Mouse (Mus musculus) adrenal gland, adult 8-10 months (tissue): ENCODE measurements around the gene Retsat. TPM values are rescaled to one million over a fixed set of nuclear protein-coding genes. Genes with fewer than 3 reads are reported as not detected.

Experiments used
- DNase-seq: peaks from one replicate; pipeline ENCODE4 v3.0.0; 2022
- total RNA-seq, 4 experiments: library from RNA; stranded (reverse); gene quantifications; 2 replicates each; pipeline ENCODE4 v1.2.4; 2022

Retsat gene
- total RNA-seq, 4 experiments from 2014 or later, result 269 to 371 (median 318) TPM

GRCm38 (mm10) chr6:72626391-72626790 lies 28.1 kb downstream of the Retsat start:
- no peak for DNase-seq

- DNase-seq, result no peak
These were observed 29.0 kb downstream of the Retsat start for GRCm38 (mm10) chr6:72627276-72627675.

DNA sequence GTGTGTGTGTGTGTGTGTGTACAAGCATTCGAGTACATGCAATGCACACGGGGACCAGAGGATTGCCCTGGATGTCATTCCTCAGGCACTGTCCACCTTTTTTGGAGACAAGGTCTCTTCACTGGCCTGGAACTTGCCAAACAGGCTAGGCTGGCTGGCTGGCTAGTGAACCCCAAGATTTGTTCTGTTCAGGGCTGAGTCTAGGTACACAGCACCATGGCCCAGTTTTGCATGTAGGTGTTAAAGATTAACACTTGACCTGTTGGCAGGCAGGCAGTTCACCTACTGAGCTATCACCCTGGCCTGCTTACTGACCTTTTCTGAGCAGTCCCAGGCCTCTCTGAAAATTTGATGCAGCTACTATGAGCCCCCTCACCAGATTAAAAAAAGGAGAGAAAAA lies 32.1 kb downstream of the Retsat start:
- DNase-seq, result no peak

DNA sequence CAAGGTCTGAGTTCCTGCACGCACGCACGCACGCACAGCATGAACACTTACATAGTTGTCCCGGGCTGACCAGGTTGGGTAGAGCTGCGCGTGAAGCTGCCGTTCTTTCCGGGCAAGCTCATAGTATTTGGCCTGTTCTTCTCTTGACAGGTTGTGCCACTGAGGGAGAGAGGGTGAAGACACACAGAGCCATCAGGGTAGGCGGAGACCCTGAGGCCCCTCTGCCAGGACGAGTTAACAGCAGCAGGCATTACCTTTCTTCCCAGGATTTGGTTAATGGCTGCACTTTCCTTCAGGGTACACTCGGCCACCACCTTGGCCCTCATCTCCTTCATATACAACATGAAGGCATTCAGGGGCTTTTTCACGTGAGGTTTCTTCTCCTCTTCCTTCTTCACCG lies 32.7 kb downstream of the Retsat start:
- DNase-seq, result no peak

GRCm38 (mm10) chr6:72631700-72632099 lies 33.4 kb downstream of the Retsat start:
- no peak for DNase-seq

DNA sequence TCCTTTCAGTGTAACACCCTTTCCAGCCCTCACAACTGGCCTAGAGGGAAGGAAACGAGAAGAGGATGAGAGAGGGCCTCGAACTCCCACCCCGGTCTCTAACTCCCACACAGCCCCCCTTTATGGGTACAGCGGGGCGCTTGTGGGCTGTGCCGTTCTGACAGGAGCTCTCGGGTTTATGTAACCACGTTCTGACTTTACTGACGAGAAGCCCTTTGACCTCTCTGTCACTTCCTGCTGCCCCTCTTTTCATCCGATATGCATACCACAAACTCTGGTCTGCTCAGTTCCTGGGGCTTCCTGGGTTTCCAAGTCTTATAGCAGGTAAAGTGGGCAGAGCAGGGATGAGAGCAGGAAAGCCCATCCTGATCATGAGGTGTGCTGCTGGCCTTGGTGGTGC lies 36.0 kb downstream of the Retsat start:
- DNase-seq, result no peak

GRCm38 (mm10) chr6:72635760-72636431 lies 37.6 kb downstream of the Retsat start:
- peak; percentile 36 for DNase-seq

DNA sequence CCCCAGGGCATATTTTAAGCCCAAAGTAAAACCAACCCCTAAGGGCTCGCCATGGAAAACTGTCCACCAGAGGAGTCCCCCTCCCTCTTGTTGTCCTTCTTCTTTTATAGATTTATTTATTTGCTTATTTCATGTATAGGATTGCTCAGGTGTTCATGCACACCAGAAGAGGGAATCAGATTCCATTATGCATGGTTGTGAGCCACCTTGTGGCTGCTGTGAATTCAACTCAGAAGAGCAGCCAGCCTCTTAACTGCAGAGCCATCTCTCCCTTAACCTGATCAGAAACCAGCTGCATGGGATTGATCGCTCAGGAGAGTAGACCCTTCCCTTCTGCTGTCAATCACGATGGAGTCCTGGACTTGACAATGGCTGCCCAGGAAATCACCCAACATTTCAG lies 38.7 kb downstream of the Retsat start:
- no peak for DNase-seq

- DNase-seq, result no peak
These were observed 43.1 kb downstream of the Retsat start for GRCm38 (mm10) chr6:72641218-72641954.

DNA sequence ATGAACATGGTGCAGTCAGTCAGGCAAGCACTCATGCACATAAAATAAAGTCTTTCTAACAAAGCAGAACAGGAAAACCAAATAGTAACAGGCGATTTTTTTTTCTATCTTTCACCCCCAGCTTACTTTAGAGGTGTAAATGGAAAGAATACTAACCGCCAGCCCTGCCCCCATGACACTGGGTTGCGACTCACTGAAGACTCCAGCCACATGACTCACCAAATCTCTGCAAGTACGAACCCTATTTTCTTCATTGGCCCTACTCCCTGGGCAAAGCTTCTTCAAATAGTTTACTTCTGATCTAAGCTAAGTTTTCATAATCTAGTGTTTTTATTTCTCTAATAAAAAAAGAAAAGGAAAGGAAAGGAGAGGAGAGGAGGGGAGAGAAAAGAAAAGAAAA lies 46.3 kb downstream of the Retsat start:
- no peak for DNase-seq

DNA sequence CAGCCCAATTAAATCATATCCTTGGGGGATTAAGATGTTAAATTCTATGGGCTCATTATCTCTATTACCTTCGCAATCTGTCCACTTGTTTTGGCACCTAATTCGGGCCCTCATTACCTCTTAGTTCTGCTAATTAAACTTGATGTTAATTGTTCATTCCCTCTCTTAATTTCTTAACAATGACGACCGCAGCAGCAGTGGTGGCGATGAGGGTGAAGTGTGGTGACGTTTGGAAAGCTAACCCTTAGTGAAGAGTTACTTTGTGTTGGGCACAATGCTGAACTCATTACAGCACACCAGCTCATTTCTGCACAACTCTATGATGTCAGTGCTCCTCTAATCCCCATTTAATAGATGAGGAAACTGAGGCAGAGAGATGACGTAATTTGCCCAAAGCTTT lies 47.1 kb downstream of the Retsat start:
- no peak for DNase-seq

DNA sequence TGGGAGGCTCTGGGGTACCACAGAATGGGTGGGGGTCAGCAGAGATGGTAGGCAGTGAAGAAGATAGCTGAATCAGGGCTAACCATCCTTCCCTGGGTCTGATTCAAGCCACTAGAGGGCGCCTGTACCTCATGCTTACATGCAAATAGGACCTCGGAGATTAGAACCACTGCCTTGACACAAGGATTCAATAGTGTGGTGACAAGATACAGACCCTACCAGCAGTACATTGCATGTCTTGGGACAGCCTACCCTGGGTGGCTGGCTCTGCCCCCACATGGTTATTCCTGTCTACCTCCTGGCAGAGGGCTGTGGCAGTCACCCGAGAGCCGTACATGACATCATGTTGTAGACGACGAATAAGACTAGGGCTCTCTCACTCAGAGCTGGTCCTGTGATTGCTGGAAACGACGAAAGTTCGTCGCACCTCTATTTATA lies 49.1 kb downstream of the Retsat start:
- peak; percentile 40 for DNase-seq

DNA sequence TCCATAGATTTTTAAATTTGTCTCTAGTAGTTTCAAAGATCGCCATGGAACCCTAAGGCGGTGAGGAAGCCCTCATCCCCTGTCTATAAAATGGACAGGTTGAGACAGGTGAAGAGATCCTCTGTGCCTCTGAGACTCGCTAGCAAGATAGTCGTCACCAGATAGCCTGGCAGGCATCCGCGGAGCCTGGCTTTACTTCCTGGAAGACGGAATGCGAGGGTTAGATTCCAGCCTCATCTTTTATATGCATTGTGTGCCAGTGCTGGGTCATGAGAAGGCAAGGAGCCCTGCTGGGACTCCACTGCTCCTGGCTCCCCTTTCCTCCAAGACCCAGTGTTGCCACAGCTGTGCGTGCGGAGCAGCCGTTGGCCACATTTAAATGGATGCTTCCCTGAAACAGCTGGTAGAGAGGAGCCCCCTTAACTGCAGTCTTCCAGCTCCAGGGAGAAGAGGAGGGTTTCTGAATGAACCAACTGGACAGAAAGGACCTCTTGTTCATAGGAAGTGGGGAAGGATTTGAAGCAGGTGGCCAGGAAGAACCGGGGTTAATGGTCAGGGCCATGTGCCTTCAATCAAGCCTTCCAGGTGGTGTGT lies 49.8 kb downstream of the Retsat start:
- DNase-seq, result no peak

GRCm38 (mm10) chr6:72650338-72650851 lies 52.1 kb downstream of the Retsat start:
- no peak for DNase-seq

GRCm38 (mm10) chr6:72653419-72653818 lies 55.1 kb downstream of the Retsat start:
- DNase-seq, result peak; percentile 84

DNA sequence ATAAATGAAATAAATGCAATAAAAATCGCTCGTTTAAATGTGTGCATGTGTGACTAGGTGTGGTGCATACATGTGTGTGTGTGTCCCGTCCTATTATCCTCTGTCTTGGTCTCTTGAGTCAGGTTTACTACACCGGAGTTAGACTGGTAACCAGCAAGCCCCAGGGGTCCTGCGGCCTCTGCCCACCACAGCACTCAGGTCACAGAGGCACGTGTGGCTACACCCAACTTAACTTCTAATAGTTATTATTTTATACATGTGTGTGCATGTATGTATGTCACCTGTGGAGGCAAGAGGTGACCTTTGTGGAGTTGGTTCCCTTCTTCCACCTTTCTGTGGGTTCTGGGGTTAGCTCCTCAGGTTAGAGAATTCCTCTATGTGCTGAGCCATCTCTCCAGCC lies 56.1 kb downstream of the Retsat start:
- no peak for DNase-seq

- DNase-seq, result peak; percentile 77
These were observed 57.2 kb downstream of the Retsat start for GRCm38 (mm10) chr6:72655309-72656052.

DNA sequence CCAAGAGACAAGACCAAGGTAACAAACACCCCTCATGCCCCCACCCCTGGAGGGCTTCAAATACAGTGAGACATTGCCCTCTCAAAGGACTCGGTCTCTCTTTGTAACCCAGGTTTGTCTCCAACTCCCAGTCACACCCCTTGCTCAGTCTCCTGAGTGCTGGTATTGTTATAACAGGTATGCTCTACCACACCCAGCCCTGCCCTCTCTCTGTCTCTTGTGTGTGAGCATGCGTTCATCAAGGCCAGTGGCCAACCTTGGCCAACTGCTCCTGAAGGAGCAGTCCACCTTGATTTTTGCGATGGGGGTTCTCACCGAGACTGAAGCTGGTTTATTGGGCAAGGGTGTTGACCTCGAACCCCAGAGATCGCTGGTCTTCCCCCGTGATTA lies 57.8 kb downstream of the Retsat start:
- no peak for DNase-seq

- no peak for DNase-seq
These were observed 59.7 kb downstream of the Retsat start for GRCm38 (mm10) chr6:72658006-72658405.
